Mouse (Mus musculus) testis, adult 2 months (tissue): ENCODE measurements around the gene Pkn3.

ENCODE experiments used
- CTCF ChIP-seq: fragments of 200-500 bp; IDR thresholded peaks from 2 replicates; pipeline ENCODE4 v1.5.1; 2012; ENCODE audit warnings: low read depth, mild to moderate bottlenecking, inconsistent platforms, low read length, moderate library complexity; ENCODE audit not compliant: control insufficient read depth, insufficient read depth, insufficient replicate concordance
- POLR2A ChIP-seq: fragments of 200-500 bp; IDR thresholded peaks from 2 replicates; pipeline ENCODE4 v1.6.1; 2012; ENCODE audit warnings: low read depth, mild to moderate bottlenecking, inconsistent platforms, low read length, moderate library complexity; ENCODE audit not compliant: control insufficient read depth

- TF ChIP-seq CTCF (no peak), POLR2A (no peak)
Measured at GRCm38 (mm10) chr2:30092280-30092918, 14.9 kb downstream of the Pkn3 start.
